Mouse (Mus musculus): ENCODE measurements around the gene Zfhx3. TPM values are rescaled to one million over a fixed set of nuclear protein-coding genes. Genes with fewer than 3 reads are reported as not detected.

Zfhx3 gene
- polyA plus RNA-seq, 1 experiment from 2014 or later = 8.2 TPM

DNA sequence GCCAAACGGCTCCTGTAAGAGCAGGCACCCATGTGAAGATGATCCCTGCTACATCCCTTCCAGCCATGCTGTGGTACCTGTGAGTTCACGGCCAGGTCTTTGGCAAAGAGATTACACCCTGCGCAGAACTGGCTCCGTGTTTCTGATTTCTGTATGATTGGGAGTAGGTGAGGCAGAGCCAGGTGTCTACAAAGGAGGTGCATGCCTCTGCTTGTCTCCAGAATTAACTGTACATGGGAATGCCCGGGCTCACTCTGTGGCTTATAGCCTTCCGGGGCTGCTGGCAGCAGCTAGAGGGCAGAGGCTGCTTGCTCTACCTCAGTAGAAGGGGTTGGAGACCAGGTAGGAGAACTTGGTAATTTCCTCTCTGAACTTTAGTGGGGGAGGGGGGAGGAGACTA, 823.7 kb downstream of the Zfhx3 start:
- no peak for DNase-seq (ENCODE audit: low spot score)
- no peaks in the 10 kb centered on the region for H3K36me3 ChIP-seq (ENCODE audit: insufficient read depth, low read length)
- H3K9ac ChIP-seq (replicated peaks; ENCODE audit: low read depth) = no peak overlapping the region
- H3K9me3 ChIP-seq (ENCODE audit: low read length) = no peaks in the 10 kb centered on the region
- no peak overlapping the region for H3K27ac ChIP-seq (ENCODE audit: low read length)
- H3K4me3 ChIP-seq (ENCODE audit: low read depth, low read length) = no peak overlapping the region
- 75% methylated on average over 6 of the region's 6 CpGs for WGBS
- TF ChIP-seq CTCF (IDR thresholded peaks at IDR 0.05) (no peak), EP300 (IDR thresholded peaks at IDR 0.05) (no peak)
- ATAC-seq = no peak
- H3K4me1 ChIP-seq (ENCODE audit: insufficient read depth, low read depth, low read length) = peaks cover 7% of the 10 kb centered on the region; the same call in 1 of the 2 replicates
- no peaks in the 10 kb centered on the region for H3K27me3 ChIP-seq (replicated peaks; ENCODE audit: insufficient read depth, low read length)
- no peak overlapping the region for H3K4me2 ChIP-seq (replicated peaks; ENCODE audit: low read depth, low read length)

DNA sequence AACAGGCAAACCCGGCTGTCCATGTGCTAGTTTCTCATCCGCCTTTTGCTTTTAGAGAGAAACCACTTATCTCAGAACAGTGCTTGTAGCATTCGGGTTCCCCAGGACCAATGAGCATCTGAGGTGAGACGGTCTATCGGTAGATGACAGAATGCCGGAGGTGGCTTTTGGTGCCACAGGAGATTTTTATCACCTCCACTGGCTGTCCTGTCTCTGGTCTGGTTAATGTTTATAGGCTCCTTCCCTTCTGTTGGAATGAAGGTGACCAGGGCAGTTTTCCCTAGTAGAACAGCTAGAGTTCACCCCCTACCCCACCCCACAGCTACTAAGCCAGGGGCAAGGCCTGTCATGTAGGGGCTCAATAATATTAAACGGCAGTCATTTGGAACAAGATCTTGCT, 825.6 kb downstream of the Zfhx3 start:
- Histone ChIP-seq H3K4me3 (ENCODE audit: low read depth, low read length) (no peak overlapping the region), H3K36me3 (ENCODE audit: insufficient read depth, low read length) (no peaks in the 10 kb centered on the region), H3K27me3 (replicated peaks; ENCODE audit: insufficient read depth, low read length) (no peaks in the 10 kb centered on the region), H3K4me2 (replicated peaks; ENCODE audit: low read depth, low read length) (no peak overlapping the region), H3K9ac (replicated peaks; ENCODE audit: low read depth) (no peak overlapping the region), H3K9me3 (ENCODE audit: low read length) (no peaks in the 10 kb centered on the region), H3K4me1 (ENCODE audit: insufficient read depth, low read depth, low read length) (peaks cover 7% of the 10 kb centered on the region; the same call in 1 of the 2 replicates), H3K27ac (ENCODE audit: low read length) (no peak overlapping the region)
- DNase-seq (ENCODE audit: low spot score) (no peak), ATAC-seq (no peak)
- WGBS = 59% methylated on average over 7 of the region's 7 CpGs
- no peak for TF ChIP-seq EP300 (IDR thresholded peaks at IDR 0.05)
- TF ChIP-seq CTCF (IDR thresholded peaks at IDR 0.05) = no peak

DNA sequence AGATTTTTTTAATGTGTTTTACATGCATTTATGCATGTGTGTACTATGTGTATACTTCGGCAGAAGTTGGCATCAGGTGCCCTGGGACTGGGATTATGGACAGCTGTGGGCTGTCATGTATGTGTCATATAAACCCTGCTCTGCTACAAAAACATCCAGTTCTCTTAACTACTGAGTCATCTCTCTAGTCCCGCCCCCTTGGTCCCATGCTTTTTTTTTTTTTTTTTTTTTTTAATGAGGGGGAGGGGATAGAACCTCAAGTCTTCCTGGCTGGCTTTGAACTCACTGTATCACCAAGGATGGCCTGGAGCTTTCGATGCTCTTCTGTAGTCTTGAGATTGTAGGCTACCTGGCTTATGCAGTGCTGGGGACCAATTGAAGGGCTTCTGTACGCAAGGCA, 827.9 kb downstream of the Zfhx3 start:
- Histone ChIP-seq H3K9me3 (ENCODE audit: low read length) (no peaks in the 10 kb centered on the region), H3K27me3 (replicated peaks; ENCODE audit: insufficient read depth, low read length) (no peaks in the 10 kb centered on the region), H3K4me3 (ENCODE audit: low read depth, low read length) (no peak overlapping the region), H3K4me1 (ENCODE audit: insufficient read depth, low read depth, low read length) (no peaks in the 10 kb centered on the region), H3K4me2 (replicated peaks; ENCODE audit: low read depth, low read length) (no peak overlapping the region), H3K36me3 (ENCODE audit: insufficient read depth, low read length) (no peaks in the 10 kb centered on the region), H3K27ac (ENCODE audit: low read length) (no peak overlapping the region), H3K9ac (replicated peaks; ENCODE audit: low read depth) (no peak overlapping the region)
- TF ChIP-seq CTCF (IDR thresholded peaks at IDR 0.05) (no peak), EP300 (IDR thresholded peaks at IDR 0.05) (no peak)
- DNase-seq (ENCODE audit: low spot score) = no peak
- 80% methylated on average over 4 of the region's 4 CpGs for WGBS
- no peak; the same call in 1 of the 2 replicates for ATAC-seq

DNA sequence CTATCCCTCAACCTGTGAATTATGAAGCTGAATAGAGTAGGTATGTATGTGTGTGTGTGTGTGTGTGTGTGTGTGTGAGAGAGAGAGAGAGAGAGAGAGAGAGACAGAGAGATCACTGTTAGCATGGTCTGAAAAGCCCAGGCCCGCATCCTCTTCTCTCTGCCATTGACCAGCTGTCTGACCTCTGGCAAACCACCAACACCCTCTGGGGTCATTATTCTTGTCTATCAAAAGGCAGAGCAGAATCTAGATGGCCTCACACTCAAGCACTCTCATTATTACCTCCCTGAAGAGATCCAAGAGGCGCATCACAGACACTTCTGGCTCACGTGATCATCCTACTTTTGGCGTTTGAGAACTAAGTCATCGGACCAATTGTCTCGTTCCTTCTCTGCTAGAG, 831.0 kb downstream of the Zfhx3 start:
- H3K27ac ChIP-seq (ENCODE audit: low read length) = no peak overlapping the region
- no peaks in the 10 kb centered on the region for H3K36me3 ChIP-seq (ENCODE audit: insufficient read depth, low read length)
- TF ChIP-seq CTCF (IDR thresholded peaks at IDR 0.05) (no peak), EP300 (IDR thresholded peaks at IDR 0.05) (no peak)
- H3K4me1 ChIP-seq (ENCODE audit: insufficient read depth, low read depth, low read length) = no peaks in the 10 kb centered on the region
- H3K9ac ChIP-seq (replicated peaks; ENCODE audit: low read depth) = no peak overlapping the region
- no peak overlapping the region for H3K4me2 ChIP-seq (replicated peaks; ENCODE audit: low read depth, low read length)
- no peaks in the 10 kb centered on the region for H3K27me3 ChIP-seq (replicated peaks; ENCODE audit: insufficient read depth, low read length)
- H3K4me3 ChIP-seq (ENCODE audit: low read depth, low read length) = no peak overlapping the region
- no peak for DNase-seq (ENCODE audit: low spot score)
- no peak for ATAC-seq
- WGBS = 76% methylated on average over 6 of the region's 6 CpGs
- no peaks in the 10 kb centered on the region for H3K9me3 ChIP-seq (ENCODE audit: low read length)

- peak; percentile 78 for DNase-seq (ENCODE audit: low spot score)
- Histone ChIP-seq H3K27ac (ENCODE audit: low read length) (no peak overlapping the region), H3K27me3 (replicated peaks; ENCODE audit: insufficient read depth, low read length) (no peaks in the 10 kb centered on the region), H3K4me1 (ENCODE audit: insufficient read depth, low read depth, low read length) (no peaks in the 10 kb centered on the region), H3K4me3 (ENCODE audit: low read depth, low read length) (no peak overlapping the region), H3K4me2 (replicated peaks; ENCODE audit: low read depth, low read length) (no peak overlapping the region), H3K9ac (replicated peaks; ENCODE audit: low read depth) (no peak overlapping the region), H3K9me3 (ENCODE audit: low read length) (no peaks in the 10 kb centered on the region), H3K36me3 (ENCODE audit: insufficient read depth, low read length) (no peaks in the 10 kb centered on the region)
- peak; percentile 68 for ATAC-seq
- TF ChIP-seq EP300 (IDR thresholded peaks at IDR 0.05) (no peak), CTCF (IDR thresholded peaks at IDR 0.05) (no peak)
- WGBS = 57% methylated on average over 12 of the region's 12 CpGs
Observed at GRCm38 (mm10) chr8:108778063-108778462, 835.6 kb downstream of the Zfhx3 start.

DNA sequence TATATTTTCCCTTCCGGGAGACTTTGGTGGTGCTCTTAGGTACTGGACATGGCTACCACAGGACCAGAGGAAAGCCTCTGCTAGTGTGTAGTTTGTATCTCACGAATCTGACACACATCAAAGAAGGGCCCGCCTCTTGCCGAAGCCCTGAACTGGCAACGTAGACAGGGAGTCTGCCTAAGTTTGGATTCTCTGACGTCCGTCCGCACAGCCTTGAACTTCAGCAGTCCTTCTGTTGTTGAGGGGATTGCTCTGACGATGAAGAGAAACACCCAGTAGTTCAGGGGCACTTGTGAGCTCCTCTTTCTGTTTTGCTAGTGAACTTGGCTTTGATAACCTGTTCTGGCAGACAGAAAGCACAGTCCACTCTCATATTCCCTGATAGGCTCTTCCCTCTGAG, 836.1 kb downstream of the Zfhx3 start:
- 71% methylated on average over 9 of the region's 9 CpGs for WGBS
- H3K9me3 ChIP-seq (ENCODE audit: low read length) = no peaks in the 10 kb centered on the region
- H3K36me3 ChIP-seq (ENCODE audit: insufficient read depth, low read length) = no peaks in the 10 kb centered on the region
- no peak overlapping the region for H3K9ac ChIP-seq (replicated peaks; ENCODE audit: low read depth)
- no peak overlapping the region for H3K4me3 ChIP-seq (ENCODE audit: low read depth, low read length)
- H3K27ac ChIP-seq (ENCODE audit: low read length) = no peak overlapping the region
- H3K27me3 ChIP-seq (replicated peaks; ENCODE audit: insufficient read depth, low read length) = no peaks in the 10 kb centered on the region
- DNase-seq (ENCODE audit: low spot score) = no peak
- no peaks in the 10 kb centered on the region for H3K4me1 ChIP-seq (ENCODE audit: insufficient read depth, low read depth, low read length)
- H3K4me2 ChIP-seq (replicated peaks; ENCODE audit: low read depth, low read length) = no peak overlapping the region
- ATAC-seq = no peak
- TF ChIP-seq CTCF (IDR thresholded peaks at IDR 0.05) = no peak
- no peak for TF ChIP-seq EP300 (IDR thresholded peaks at IDR 0.05)

- TF ChIP-seq EP300 (IDR thresholded peaks at IDR 0.05) (no peak), CTCF (IDR thresholded peaks at IDR 0.05) (no peak)
- no peak overlapping the region for H3K9ac ChIP-seq (replicated peaks; ENCODE audit: low read depth)
- no peak overlapping the region for H3K27ac ChIP-seq (ENCODE audit: low read length)
- H3K9me3 ChIP-seq (ENCODE audit: low read length) = no peaks in the 10 kb centered on the region
- H3K4me3 ChIP-seq (ENCODE audit: low read depth, low read length) = no peak overlapping the region
- 78% methylated on average over 6 of the region's 6 CpGs for WGBS
- no peaks in the 10 kb centered on the region for H3K27me3 ChIP-seq (replicated peaks; ENCODE audit: insufficient read depth, low read length)
- ATAC-seq (no peak), DNase-seq (ENCODE audit: low spot score) (no peak)
- no peaks in the 10 kb centered on the region for H3K4me1 ChIP-seq (ENCODE audit: insufficient read depth, low read depth, low read length)
- no peak overlapping the region for H3K4me2 ChIP-seq (replicated peaks; ENCODE audit: low read depth, low read length)
- no peaks in the 10 kb centered on the region for H3K36me3 ChIP-seq (ENCODE audit: insufficient read depth, low read length)
Observed at GRCm38 (mm10) chr8:108780766-108781165, 838.3 kb downstream of the Zfhx3 start.
